Mouse (Mus musculus) adrenal gland, postnatal 10 days (tissue): Measurements from ENCODE around the gene Srgap3. TPM values are rescaled to one million over a fixed set of nuclear protein-coding genes. Genes with fewer than 3 reads are reported as not detected.

Experiments
- DNase-seq: peaks from one replicate; pipeline ENCODE4 v3.0.0; 2021; ENCODE audit warnings: mixed read lengths
- total RNA-seq, 2 experiments: library from RNA; stranded (reverse); gene quantifications; 2 replicates each; pipeline ENCODE4 v1.2.3; 2021

Gene Srgap3
- total RNA-seq, 2 experiments from 2014 or later = 13.2 to 15.8 TPM

DNA sequence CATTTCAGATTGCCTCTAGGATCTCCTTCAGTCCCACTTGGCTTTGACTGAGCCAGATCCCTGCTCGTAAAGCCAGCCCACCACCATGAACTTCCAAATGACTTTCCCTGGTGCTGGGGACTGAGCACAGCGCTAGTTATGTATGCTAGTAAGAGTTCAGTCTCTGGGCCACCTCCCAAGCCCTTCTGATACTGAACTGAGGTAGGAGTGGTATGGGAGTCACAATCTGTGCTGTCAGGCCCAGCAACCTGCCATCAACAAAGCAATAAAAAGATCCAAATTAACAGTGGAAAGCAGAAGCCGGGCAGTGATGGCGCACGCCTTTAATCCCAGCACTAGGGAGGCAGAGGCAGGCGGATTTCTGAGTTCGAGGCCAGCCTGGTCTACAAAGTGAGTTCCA is 134.2 kb downstream of the Srgap3 start:
- no peak for DNase-seq

- DNase-seq = peak; percentile 6
These were observed 136.6 kb downstream of the Srgap3 start for GRCm38 (mm10) chr6:112810521-112810830.

- peak; percentile 47 for DNase-seq
These were observed 137.2 kb downstream of the Srgap3 start for GRCm38 (mm10) chr6:112809658-112810520.

DNA sequence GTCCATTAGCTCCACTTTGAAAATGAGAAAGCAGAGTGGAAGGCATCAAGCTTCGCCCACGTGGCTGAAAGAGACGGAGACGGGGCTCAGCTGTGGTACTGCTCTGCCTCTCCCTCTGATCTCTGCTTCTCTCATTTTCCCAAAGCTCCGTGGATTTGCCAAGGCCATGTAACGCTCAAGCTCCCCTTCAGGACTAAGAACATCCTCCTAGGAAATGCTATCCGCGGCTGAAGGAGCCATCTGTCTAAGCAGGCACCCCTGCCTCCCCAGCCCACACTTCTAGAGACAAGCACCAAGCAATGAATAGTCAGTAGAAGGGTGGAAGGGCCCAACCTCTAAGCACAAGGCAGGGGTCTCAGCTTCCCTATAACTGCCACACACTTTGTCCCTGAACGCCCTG is 138.3 kb downstream of the Srgap3 start:
- no peak for DNase-seq

- no peak for DNase-seq
These were observed 145.1 kb downstream of the Srgap3 start for GRCm38 (mm10) chr6:112801917-112802316.

DNA sequence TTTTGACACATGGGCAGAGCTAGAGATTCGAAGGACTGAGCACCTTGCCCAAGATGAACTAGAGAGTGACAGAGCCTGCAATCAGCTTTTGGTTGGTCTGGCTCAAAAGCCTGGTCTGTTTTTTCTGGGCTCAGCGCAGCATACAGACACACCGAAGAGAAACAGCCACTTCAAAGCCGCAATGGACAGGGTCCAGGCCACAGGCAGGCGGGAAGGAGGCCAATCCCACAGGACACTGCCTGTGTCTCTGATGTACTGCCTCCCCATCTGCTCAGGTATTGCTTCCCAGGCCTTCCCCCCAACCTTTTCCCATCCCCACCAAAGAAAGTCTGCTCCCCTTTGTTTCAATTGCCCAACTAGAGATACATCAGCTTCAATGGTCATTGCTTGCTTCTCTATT is 148.7 kb downstream of the Srgap3 start:
- DNase-seq = no peak

DNA sequence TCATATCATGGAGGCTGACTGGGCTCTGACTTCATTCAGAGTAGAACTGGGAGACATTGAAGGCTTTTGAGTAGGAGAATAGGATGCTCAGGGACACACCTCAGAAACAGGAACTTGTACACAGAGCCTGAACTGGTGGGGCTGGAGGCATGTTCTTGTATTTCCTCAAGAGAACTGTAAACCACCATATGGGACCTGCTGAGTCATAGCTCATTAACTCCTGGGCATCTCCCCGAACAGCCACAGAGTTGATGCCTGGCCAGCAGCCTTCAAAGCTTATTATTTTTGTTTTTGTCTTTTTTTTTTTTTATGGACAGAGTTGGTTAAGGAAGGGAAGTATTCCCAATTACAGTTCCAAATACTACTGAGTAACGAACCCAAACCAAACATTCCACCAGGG is 150.5 kb downstream of the Srgap3 start:
- DNase-seq = no peak

DNA sequence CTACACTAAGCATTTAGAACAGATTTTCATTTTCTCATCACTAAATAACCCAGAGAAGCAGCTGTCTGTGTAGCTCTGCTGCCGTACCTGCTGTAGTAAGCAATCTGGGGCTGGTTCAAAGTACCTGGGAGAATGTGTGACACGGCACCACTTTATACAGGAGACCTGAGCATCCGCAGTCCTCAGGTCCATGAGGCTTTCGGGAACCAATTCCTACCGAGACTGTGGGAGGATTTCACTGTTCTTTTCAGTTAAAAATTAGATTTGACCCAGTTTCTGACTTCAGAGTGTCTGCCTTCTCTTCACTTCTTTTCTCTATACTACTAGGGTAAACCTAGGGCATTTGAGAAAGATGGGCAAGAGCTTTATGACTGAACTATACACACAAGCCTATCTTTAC is 153.2 kb downstream of the Srgap3 start:
- no peak for DNase-seq

DNA sequence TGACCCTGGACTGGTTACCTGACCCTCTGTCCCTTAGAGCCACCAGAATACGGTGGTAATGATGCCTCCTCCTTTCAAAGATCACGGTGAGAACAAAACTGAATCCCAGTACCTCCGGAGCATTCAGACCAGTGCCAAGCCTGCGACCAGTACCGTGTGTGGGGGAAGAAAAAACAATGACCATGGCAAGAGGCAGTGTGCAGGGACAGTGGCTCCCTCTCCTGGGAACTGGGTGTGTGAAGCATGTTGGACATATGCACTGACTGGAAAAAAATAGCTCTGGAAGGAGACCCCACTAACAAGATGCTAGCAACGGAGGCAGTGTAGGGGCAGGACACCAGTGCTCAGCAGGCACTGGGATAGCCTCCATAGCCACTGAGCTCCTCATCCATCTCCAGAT is 157.2 kb downstream of the Srgap3 start:
- DNase-seq = no peak

DNA sequence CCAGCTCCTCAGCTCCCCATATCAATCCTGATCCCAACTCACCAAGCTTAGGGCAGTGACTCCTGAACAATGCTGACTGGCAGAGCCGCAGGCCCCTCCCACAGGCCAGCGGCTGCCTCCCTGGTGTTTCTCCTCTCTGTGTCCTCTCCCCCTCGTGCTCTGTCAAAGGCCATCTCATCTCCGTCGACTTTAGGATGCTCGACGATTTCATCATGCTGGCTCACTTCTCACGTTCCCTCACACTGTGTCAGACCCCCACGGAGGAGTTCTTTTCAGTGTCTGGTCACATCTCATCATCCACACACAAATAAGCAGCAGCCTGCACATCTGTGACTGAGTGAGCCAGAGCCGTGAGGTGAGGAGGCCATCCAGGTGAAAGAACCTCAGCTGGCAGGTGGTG is 158.4 kb downstream of the Srgap3 start:
- no peak for DNase-seq

GRCm38 (mm10) chr6:112788174-112788573 is 158.9 kb downstream of the Srgap3 start:
- no peak for DNase-seq

GRCm38 (mm10) chr6:112781409-112782093 is 165.5 kb downstream of the Srgap3 start:
- DNase-seq = no peak

- no peak for DNase-seq
These were observed 168.9 kb downstream of the Srgap3 start for GRCm38 (mm10) chr6:112778211-112778610.

GRCm38 (mm10) chr6:112776718-112777117 is 170.3 kb downstream of the Srgap3 start:
- no peak for DNase-seq

GRCm38 (mm10) chr6:112773754-112774153 is 173.3 kb downstream of the Srgap3 start:
- no peak for DNase-seq

DNA sequence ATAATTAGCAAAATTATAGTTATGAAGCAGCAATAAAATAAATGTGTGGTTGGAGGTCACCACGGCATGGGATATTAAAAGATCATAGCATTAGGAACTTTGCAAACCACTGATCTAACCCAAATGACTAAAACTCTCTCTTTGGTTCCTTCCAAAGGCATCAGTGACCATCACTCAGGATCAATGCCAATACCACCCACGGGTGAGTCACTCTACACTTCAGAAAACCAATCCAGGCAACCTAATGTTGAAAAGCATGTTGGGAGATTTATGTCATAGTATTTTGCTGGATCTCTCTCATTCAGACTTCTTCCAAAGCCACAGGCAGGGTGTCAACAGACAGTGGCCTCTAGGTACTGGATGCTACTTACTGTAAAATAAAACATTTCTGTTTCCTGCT is 176.1 kb downstream of the Srgap3 start:
- DNase-seq = no peak

DNA sequence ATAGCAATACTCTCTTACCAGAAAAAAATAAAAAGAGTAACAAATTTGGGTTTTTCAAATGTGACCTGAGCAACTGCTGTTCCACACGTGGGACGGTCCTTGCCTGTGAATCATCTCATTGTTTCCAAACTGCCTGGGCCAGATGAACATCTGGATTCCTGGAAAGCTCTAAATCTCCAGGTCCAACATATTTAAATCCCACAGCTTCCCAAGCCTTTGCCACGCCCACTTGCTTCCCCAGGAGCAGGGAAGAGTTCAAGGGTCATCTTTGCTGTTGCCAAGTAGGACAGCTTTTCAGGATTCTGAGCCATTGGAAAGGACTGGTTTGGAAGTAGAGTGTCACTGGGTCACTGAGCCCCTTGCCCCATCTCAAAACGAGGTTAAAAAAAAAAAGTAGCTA is 188.5 kb downstream of the Srgap3 start:
- DNase-seq = peak; percentile 43

GRCm38 (mm10) chr6:112756866-112757265 is 190.2 kb downstream of the Srgap3 start:
- no peak for DNase-seq

- DNase-seq = no peak
These were observed 192.1 kb downstream of the Srgap3 start for GRCm38 (mm10) chr6:112754994-112755393.

- no peak for DNase-seq
These were observed 194.5 kb downstream of the Srgap3 start for GRCm38 (mm10) chr6:112752517-112752916.

- DNase-seq = no peak
These were observed 195.1 kb downstream of the Srgap3 start for GRCm38 (mm10) chr6:112752007-112752406.

DNA sequence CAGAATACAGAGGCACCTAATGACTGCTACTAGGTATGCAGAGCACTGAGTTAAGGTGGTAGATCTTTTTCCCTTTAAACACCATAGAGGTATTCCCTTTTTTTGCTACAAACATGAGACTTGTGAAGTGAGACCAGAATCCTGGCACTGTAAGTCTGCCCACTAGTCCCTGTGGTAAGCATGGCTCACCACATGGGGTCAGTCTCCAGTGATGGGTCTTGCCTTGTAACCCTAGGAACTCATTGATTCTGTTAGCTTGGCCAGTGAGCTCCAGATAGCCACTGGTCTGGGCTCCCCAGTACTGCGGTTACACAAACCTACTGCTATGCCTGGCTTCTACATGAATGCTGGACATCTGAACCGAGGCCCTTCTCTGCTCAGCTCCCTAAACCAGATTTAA is 204.8 kb downstream of the Srgap3 start:
- DNase-seq = peak; percentile 21

DNA sequence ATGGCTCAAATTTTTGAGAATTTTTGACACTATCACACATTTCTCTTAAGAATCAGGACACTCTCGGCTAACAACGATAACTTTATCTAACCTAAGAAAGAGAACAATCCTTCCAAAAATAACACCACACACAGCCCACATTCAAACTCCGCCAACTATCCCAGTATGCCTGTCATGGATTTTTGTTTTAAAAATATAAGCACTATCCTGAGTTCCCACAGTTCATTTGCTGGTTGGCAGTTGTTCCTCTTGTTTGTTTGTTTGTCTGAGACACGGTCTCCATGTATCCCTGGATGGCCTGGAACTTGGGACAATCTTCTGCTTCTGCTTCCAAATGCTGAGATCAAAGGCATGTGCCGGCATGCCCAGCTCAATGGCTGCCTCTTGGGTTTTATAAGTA is 205.3 kb downstream of the Srgap3 start:
- DNase-seq = no peak

DNA sequence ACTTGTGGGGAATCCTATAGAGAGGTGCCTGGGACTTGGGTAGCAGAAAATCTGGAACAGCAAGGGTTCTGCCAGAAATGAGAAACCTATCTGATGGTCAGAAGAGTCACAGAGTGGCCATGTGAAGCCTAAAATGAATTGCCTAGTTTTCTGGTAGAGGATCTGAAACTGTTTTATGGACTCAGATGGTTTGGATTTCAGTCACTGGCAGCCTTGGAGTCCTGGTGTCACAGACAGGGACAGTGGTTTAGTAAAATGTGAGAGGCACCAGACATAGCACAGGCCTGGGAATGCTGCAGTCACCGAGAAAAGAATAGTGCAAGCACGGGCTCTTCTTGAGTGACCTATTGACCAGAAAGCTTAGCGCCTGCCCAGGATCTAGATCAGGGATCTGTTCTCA is 207.4 kb downstream of the Srgap3 start:
- DNase-seq = no peak
